Mouse (Mus musculus) hindbrain, embryonic 10.5 days (tissue): ENCODE measurements around the gene AC124108.1. TPM values are rescaled to one million over a fixed set of nuclear protein-coding genes. Genes with fewer than 3 reads are reported as not detected.

ENCODE experiments used
- DNase-seq: peaks from one replicate; pipeline ENCODE4 v3.0.0-alpha.2; 2017; ENCODE audit warnings: low spot score
- H3K27ac ChIP-seq: fragments of 300-500 bp; sonication (generic); 2 replicates; pipeline ENCODE4 v1.5.1; 2016; ENCODE audit warnings: mild to moderate bottlenecking, moderate library complexity
- H3K27me3 ChIP-seq: fragments of 300-500 bp; sonication (generic); 2 replicates; pipeline ENCODE4 v1.6.1; 2016; ENCODE audit warnings: mild to moderate bottlenecking; ENCODE audit not compliant: poor library complexity, insufficient read depth, severe bottlenecking
- H3K36me3 ChIP-seq: fragments of 300-500 bp; sonication (generic); 2 replicates; pipeline ENCODE4 v1.6.1; 2016; ENCODE audit warnings: mild to moderate bottlenecking, moderate library complexity
- H3K4me1 ChIP-seq: fragments of 300-500 bp; sonication (generic); replicated peaks from 2 replicates; pipeline ENCODE4 v1.6.1; 2016; ENCODE audit warnings: mild to moderate bottlenecking
- H3K4me3 ChIP-seq: fragments of 300-500 bp; sonication (generic); 2 replicates; pipeline ENCODE4 v1.5.1; 2016; ENCODE audit warnings: mild to moderate bottlenecking, moderate library complexity
- H3K9me3 ChIP-seq: fragments of 300-500 bp; sonication (generic); 2 replicates; pipeline ENCODE4 v1.6.1; 2016; ENCODE audit warnings: mild to moderate bottlenecking, moderate library complexity
- WGBS: fragments of 180-500 bp; shearing (Covaris S2); methylation state at CpG from one replicate; pipeline ENCODE4 v1.1.7; 2016; 5-methylcytosine and 5-hydroxymethylcytosine counted together
- polyA plus RNA-seq: library from polyadenylated mRNA; unstranded; fragments of >200 nt; fragmentation: Nextera tagmentation; extraction: Ambion mirVana; gene quantifications from 2 replicates; pipeline ENCODE4 v1.2.1, GENCODE M21; 2016

The AC124108.1 gene
- polyA plus RNA-seq, 1 experiment from 2014 or later: 2.8 TPM

DNA sequence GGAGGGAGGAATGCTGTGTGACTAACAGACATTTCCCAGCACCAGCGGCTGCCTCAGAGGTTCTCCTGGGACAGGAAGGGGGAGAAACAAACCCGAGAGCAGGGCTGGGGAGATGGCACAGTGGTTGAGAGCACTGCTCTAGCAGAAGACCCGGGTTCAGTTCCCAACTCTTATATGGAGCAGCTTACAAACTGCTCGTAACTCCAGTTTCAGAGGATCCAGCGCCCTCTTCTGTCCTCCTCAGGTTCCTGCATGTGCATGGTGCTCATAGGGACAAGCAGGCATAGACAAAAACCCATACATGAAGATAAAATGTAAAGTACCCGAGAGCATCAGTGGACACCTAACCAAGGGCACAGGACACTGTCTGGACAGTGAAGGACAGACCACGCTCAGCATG is 19.7 kb downstream of the AC124108.1 start:
- H3K36me3 ChIP-seq: no peaks in the 10 kb centered on the region
- H3K27ac ChIP-seq: no peak overlapping the region
- no peak overlapping the region for H3K4me3 ChIP-seq
- H3K4me1 ChIP-seq: peaks cover 62% of the 10 kb centered on the region
- no peaks in the 10 kb centered on the region for H3K9me3 ChIP-seq
- 21% methylated on average over 7 of the region's 7 CpGs for WGBS
- peak; percentile 63 for DNase-seq
- H3K27me3 ChIP-seq: peaks cover 20% of the 10 kb centered on the region; the same call in 1 of the 2 replicates

DNA sequence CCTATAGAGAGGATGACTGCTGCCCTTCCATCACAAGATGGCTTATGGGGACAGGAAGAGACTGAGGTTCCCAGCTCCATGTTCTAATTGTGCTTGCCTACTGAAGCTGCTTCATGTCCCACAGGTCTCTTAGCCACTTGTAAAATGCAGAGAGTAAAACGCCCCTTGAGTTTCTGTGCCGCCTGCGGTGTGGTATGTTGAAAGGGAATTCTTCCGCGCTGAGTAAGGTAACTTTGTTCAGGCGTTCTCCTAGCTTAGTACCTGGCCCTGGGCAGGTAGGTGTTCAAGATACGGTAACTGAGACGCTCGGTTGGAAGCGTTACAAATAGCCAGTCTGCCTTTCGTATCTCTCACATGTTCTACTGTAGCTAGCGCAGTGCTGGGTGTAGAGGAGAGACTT is 20.4 kb downstream of the AC124108.1 start:
- 44% methylated on average over 12 of the region's 12 CpGs for WGBS
- H3K27ac ChIP-seq: no peak overlapping the region
- peaks cover 25% of the 10 kb centered on the region; the same call in 1 of the 2 replicates for H3K27me3 ChIP-seq
- H3K4me1 ChIP-seq: peaks cover 55% of the 10 kb centered on the region
- 0 out of 2 replicates have a peak overlapping the region, but pooled peaks have one; percentile 46 for H3K4me3 ChIP-seq
- no peak for DNase-seq
- no peaks in the 10 kb centered on the region for H3K9me3 ChIP-seq
- no peaks in the 10 kb centered on the region for H3K36me3 ChIP-seq

DNA sequence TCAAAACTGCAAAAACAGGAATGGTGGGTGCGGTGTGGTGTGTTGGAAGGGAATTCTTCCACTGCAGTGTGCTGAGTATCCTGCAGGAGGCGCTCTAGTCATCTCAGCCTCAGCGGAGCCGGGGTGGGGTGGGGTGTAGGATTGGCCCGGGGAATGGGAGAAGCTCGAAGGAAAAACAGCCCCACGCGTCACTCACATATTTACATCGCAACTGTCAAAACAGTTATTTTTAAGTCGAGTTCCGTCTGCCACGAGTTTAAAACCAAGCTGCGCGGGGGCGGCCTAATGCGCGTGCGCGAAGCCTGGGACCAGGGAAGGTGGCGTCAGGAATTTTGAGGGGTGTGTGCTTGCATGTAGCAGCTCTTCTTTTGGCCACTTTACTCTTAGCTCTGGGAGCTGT is 21.0 kb downstream of the AC124108.1 start:
- peaks cover 26% of the 10 kb centered on the region; the same call in 1 of the 2 replicates for H3K27me3 ChIP-seq
- no peaks in the 10 kb centered on the region for H3K36me3 ChIP-seq
- H3K9me3 ChIP-seq: no peaks in the 10 kb centered on the region
- peak; percentile 72 for DNase-seq
- 6% methylated on average over 20 of the region's 20 CpGs for WGBS
- H3K4me1 ChIP-seq: peaks cover 54% of the 10 kb centered on the region
- peak overlapping the region; percentile 46 for H3K4me3 ChIP-seq
- peak overlapping the region; percentile 72; the same call in 1 of the 2 replicates for H3K27ac ChIP-seq

DNA sequence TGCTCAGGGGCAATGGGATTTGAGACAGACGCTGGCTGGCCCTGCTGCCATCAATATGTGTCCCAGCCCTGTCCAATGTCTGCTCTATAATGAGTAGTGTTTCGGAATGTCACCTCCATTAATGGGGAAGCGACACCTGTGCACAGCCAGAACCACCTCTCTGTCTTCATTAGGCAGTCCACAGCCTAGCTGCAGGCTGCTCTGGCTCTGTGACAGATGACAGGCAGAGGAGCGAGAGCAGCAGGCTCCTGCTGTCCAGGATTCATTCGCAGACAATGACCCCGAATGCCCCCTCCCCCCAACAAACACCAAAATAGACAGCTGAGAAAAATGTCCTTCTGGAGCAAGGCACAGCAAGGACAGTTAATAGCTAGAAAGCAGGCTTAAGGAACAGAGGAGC is 21.8 kb downstream of the AC124108.1 start:
- Histone ChIP-seq H3K36me3 (no peaks in the 10 kb centered on the region), H3K9me3 (no peaks in the 10 kb centered on the region), H3K4me1 (peaks cover 45% of the 10 kb centered on the region), H3K27ac (peak overlapping the region; percentile 72), H3K27me3 (peaks cover 26% of the 10 kb centered on the region; the same call in 1 of the 2 replicates), H3K4me3 (no peak overlapping the region)
- WGBS: 26% methylated on average over 6 of the region's 6 CpGs
- DNase-seq: peak; percentile 47

DNA sequence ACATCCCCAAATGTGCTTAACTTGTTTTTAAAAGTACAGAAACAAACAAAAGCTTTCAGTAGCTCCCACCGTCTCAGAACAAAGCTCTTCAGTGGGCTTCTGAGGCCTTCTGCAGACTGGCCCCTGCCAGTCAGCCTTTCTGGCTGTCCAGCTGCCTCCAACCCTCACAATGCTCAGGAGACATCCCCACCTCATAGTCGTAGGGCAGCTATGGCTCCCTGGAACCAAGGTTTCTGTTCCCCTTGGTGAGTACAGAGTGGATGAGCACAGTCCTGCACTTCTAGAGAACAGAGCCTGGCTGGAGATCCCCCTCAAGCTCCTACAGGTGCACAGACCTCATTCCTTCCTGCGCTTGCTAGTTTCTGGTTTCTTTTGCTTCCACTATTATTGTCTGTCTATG is 25.0 kb downstream of the AC124108.1 start:
- Histone ChIP-seq H3K27ac (no peak overlapping the region), H3K4me1 (peaks cover 37% of the 10 kb centered on the region), H3K36me3 (no peaks in the 10 kb centered on the region), H3K4me3 (no peak overlapping the region), H3K27me3 (peaks cover 23% of the 10 kb centered on the region), H3K9me3 (0 out of 2 replicates have a peak, but pooled peaks cover 3% of the 10 kb centered on the region)
- no peak for DNase-seq
- WGBS: 60% methylated on average over 3 of the region's 3 CpGs

DNA sequence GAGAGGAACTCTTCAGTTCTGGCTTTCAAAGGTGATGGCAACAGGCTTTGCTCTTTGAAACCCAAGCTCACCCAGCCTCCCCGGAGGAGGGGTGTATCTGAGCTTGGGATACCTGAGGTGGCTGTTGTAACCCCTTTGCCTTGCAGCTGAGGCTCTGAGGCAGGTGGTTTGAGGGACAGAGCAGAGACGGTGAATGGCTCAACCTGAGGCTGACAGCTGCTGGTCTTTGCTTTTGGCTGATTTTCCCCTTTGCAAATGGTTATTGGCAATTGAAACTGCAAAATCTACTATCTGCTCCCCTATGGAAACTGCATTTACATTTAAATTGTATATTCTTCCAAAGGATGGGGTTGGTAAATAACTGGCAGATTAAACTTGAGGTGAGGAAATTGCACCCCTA is 30.4 kb downstream of the AC124108.1 start:
- H3K4me3 ChIP-seq: no peak overlapping the region
- H3K9me3 ChIP-seq: 0 out of 2 replicates have a peak, but pooled peaks cover 3% of the 10 kb centered on the region
- no peak for DNase-seq
- H3K4me1 ChIP-seq: peaks cover 32% of the 10 kb centered on the region
- H3K27me3 ChIP-seq: peaks cover 15% of the 10 kb centered on the region
- H3K27ac ChIP-seq: no peak overlapping the region; the same call in 1 of the 2 replicates
- H3K36me3 ChIP-seq: no peaks in the 10 kb centered on the region
- 37% methylated on average over 2 of the region's 2 CpGs for WGBS

DNA sequence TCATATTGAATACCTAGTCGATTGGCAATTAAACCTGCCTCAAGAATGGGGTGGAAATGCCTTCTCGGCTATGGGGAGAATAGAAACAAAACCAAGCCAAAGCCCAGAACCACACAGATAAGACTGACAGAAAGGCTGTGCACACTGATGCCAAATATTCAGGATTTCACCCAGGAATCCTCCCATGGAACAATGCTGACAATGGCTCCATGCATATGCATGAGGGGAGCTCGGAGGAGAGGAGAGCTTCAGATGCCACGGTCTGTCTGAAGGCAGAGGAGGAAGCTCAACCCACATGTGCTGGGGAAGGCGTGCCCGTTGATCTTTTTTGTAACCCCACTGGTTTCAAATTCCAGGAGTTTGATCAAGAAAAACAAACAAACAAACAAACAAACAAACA is 30.9 kb downstream of the AC124108.1 start:
- Histone ChIP-seq H3K9me3 (0 out of 2 replicates have a peak, but pooled peaks cover 3% of the 10 kb centered on the region), H3K4me3 (no peak overlapping the region), H3K27ac (peak overlapping the region; percentile 2; the same call in 1 of the 2 replicates), H3K36me3 (no peaks in the 10 kb centered on the region), H3K27me3 (peaks cover 14% of the 10 kb centered on the region), H3K4me1 (peaks cover 31% of the 10 kb centered on the region)
- DNase-seq: peak; percentile 40
- 27% methylated on average over 6 of the region's 6 CpGs for WGBS

DNA sequence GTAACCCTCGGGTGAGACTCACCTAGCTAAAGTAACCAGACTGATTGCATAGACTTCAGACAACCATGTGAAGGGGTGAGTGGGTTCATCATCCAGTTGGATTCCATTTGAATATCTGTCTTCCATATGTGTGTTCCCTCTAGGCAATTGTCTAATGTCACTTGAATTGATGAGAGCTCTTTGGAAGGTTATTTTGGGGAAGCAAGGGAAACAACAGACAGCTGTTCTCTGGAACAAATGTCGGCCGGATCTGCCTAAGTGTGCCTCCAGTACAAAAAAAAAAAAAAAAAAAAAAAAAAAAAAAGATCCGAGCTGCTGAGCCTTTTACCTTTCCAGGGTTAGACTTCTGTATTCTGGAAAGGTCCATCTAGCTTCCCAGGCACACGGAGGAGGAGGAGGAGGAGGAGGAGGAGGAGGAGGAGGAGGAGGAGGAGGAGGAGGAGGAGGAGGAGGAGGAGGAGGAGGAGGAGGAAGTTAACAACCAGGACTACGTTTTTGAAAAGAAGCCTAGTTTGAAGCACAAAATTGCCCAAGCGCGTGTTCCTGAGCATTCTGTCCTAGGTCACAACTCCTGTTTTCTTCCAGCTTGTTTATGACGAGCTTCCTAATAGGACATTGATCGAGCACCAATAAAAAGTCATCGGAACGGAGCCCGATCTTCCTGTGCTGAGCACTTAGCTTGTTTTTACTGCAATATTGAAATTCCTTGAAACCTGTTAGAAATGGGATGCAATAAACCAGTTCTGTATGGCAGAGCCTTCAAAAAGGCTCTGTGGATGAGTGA is 35.2 kb downstream of the AC124108.1 start:
- Histone ChIP-seq H3K4me3 (no peak overlapping the region), H3K36me3 (no peaks in the 10 kb centered on the region), H3K4me1 (peaks cover 22% of the 10 kb centered on the region), H3K9me3 (no peaks in the 10 kb centered on the region), H3K27me3 (peaks cover 9% of the 10 kb centered on the region), H3K27ac (no peak overlapping the region)
- no peak for DNase-seq
- 84% methylated on average over 13 of the region's 13 CpGs for WGBS

DNA sequence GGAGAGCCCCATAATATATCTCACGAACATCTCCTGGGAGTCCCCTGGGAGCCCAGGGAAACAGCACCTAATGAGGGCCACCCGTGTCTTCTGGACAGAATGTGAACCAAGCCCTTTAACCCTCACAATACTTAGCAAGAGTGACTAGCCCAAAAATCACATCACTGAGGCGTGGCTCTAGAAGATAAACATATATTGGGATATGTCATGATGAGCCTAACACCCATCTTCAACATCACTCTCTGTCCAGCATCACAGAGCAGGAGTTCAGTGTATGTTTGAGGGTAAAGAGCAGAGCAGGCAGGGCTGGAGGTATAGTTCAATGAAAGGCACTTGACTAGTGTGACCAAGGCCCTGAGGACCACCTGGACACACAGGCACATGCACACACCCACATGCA is 38.4 kb downstream of the AC124108.1 start, which contains the start of gene Gm10188:
Gene Gm10188, minus strand, starts transcription at position 101 of the 400 bp plus-strand sequence.
- WGBS: 89% methylated on average over 3 of the region's 3 CpGs
- DNase-seq: no peak
- no peak within 1 kb of the TSS for H3K4me3 ChIP-seq
- H3K27ac ChIP-seq: no peak within 1 kb of the TSS
- H3K4me1 ChIP-seq: peaks cover 10% of the 10 kb centered on the region; the same call in 1 of the 2 replicates
- H3K36me3 ChIP-seq: no peaks in the 10 kb centered on the region
- H3K9me3 ChIP-seq: no peaks in the 10 kb centered on the region
- H3K27me3 ChIP-seq: peaks cover 17% of the 10 kb centered on the region

DNA sequence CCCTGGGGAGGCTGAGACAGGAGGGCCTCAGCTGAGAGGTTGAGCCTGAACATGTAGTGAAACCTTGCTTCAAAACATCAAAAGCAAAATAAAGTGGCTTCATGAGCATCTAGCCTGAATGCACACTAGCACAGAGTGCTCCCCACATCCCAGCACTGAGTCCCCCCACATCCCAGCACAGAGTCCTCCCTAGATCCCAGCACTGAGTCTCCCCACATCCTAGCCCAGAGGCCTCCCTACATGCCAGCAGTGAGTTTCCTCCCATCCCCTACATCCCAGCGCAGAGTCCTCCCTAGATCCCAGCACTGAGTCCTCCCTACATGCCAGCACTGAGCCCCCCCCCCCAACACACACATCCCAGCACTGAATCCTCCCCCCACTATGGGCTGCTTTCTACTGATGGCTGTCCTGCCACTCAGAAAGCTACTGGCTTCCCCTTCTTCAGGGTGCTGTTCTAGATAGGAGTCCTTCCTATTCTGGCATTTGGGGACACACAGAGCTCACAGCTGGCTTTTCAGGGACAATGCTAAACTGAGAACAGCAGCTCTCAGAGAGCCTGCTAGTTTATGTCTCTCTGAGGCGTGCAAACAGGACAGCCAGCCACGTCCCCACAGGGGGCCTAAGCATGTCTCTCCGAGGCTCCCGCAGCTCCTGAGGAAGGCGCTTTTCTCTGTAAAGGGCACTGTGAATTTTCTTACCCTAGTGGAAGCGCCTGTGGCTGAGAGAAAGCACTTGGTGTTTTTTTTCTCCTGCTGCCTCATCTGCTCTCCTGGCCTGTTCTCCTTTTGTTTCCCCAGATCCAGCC is 40.4 kb downstream of the AC124108.1 start:
- Histone ChIP-seq H3K4me1 (peaks cover 10% of the 10 kb centered on the region; the same call in 1 of the 2 replicates), H3K4me3 (no peak overlapping the region), H3K27ac (no peak overlapping the region), H3K27me3 (peaks cover 24% of the 10 kb centered on the region), H3K9me3 (no peaks in the 10 kb centered on the region), H3K36me3 (no peaks in the 10 kb centered on the region)
- no peak for DNase-seq
- 29% methylated on average over 7 of the region's 7 CpGs for WGBS

DNA sequence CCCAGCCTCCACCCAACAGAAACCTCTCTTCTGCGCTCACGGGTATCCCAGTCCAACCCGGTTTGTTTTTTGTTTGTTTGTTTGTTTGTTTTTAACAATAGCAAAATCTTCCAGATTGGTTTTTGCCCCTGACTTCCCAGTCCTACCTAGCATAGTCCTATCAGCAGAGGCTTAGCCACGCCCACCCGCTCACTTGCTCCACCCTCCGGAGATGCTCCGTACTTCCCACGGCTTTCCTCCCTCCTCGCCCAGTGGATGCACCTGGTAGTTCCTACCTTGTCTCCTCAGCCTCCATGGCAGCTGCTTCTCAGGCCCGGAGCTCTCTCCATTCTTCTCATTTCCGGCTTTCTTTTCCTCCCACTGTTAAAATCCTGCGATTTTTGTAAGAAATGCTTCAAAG is 42.3 kb downstream of the AC124108.1 start:
- H3K27me3 ChIP-seq: peaks cover 24% of the 10 kb centered on the region
- WGBS: 23% methylated on average over 12 of the region's 12 CpGs
- no peak overlapping the region for H3K4me3 ChIP-seq
- H3K4me1 ChIP-seq: peaks cover 10% of the 10 kb centered on the region; the same call in 1 of the 2 replicates
- H3K27ac ChIP-seq: no peak overlapping the region
- H3K9me3 ChIP-seq: no peaks in the 10 kb centered on the region
- H3K36me3 ChIP-seq: no peaks in the 10 kb centered on the region
- peak; percentile 61 for DNase-seq

DNA sequence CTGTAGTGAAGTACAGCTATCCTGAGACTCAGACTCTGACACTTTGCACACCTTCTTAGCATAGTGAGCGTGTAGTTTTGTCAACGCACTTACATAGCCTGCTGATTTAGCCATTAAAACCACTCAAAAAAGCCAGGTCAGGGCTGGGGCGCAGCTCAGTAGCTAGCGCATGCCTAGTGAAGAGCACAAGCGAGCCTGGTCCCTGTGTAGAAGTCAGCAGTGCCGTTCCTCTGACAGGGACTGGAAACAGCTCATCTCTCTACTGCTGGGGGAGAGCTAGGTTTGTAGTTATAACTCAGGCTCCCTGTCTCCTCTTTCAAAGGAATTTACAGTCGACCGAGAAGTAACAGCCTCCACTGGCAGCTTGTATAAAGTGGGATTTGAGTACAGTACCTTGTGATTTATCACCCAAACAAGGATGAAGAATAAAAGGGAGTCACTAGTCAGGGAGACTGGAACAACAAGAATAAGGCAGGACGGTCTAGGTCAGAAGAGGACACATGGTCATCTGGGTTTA is 43.6 kb downstream of the AC124108.1 start:
- no peak for DNase-seq
- Histone ChIP-seq H3K4me3 (no peak overlapping the region), H3K9me3 (no peaks in the 10 kb centered on the region), H3K4me1 (peaks cover 7% of the 10 kb centered on the region; the same call in 1 of the 2 replicates), H3K27me3 (peaks cover 24% of the 10 kb centered on the region), H3K27ac (no peak overlapping the region), H3K36me3 (no peaks in the 10 kb centered on the region)
- WGBS: 73% methylated on average over 9 of the region's 9 CpGs
